Mouse (Mus musculus): ENCODE results near the gene Nus1.

Nus1 gene

GRCm38 (mm10) chr10:52417998-52418860, 882 bp downstream of the Nus1 start:
- no peak for DNase-seq (ENCODE audit: low spot score)

DNA sequence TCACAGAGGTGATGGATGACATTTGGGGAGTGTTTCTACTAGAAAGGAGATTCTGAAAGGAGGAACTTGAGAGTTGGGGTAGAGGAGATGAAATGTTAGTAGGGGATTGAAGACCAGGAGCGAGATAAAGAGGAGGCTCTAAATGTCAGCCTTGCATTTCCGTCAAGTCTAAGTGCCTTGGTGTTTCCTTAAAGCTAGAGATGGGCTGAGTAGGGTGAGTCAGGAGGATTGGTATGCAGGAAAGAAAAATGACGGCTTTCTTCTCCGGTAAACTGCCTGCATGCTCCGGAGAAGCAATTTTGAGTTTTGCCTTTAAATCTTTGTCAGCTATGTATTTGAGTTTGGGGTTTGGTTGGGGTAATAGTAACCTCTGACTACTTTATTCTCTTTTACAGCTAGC, 1.6 kb downstream of the Nus1 start:
- no peak for DNase-seq (ENCODE audit: low spot score)

- peak; percentile 37 for DNase-seq (ENCODE audit: low spot score)
Measured at GRCm38 (mm10) chr10:52419402-52419801, 2.1 kb downstream of the Nus1 start.

DNA sequence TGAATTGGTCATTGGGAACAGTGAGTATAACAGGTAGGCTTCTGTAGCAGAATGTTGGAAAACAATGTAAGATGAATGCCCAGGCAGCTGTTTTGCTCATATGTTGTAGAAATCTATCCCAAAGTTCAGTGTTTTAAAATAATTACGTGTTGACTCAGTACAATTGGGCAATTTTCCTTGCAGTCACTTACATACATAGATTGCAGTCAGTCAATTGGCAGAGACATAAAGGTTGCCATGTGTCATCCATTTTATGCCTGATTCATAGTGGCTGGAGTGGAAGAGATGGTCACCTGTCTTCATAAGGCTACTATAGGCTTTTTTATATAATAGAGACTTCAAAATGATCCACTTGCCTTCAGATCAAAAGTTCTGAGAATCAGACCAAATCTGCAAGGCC, 3.2 kb downstream of the Nus1 start:
- DNase-seq (ENCODE audit: low spot score), result no peak

DNA sequence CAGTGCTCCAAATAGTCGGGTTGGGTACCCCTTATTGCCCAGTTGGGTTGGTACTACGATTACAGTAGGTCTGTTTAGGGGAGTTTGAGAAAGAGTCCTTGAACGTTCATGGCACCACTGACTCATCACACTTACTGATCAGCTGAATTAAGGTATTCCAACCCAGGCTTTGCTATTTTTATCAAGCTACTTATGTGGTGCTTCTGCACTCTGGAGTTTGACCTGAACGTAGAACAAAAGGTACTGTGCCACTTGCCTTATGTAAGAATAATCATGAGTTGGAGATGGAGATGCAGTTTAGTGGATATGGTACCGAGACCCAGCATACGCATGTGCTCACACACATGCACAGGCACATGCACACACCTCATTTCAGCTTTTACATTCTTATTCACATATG, 4.4 kb downstream of the Nus1 start:
- DNase-seq (ENCODE audit: low spot score), result no peak

DNA sequence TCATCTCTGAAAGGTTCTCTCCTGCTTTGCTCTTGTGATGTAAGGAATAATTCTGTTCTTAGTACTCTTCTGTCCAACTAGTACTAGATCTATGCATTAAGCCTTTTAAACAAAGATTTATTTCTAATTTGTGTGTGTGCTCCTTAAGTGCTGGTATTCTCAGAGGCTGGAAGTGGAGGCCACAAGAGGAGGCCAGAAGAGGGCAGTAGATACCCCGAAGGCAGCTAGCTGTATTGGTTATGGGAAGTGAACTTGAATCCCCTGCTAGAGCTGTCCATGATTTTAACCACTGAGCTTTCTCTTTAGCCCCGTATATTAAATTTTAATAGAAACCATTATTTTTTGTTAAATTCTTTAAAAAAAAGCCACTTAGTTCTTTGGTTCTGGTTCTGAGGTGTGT, 5.8 kb downstream of the Nus1 start:
- no peak for DNase-seq (ENCODE audit: low spot score)

GRCm38 (mm10) chr10:52426314-52426980, 9.1 kb downstream of the Nus1 start:
- DNase-seq (ENCODE audit: low spot score), result no peak

DNA sequence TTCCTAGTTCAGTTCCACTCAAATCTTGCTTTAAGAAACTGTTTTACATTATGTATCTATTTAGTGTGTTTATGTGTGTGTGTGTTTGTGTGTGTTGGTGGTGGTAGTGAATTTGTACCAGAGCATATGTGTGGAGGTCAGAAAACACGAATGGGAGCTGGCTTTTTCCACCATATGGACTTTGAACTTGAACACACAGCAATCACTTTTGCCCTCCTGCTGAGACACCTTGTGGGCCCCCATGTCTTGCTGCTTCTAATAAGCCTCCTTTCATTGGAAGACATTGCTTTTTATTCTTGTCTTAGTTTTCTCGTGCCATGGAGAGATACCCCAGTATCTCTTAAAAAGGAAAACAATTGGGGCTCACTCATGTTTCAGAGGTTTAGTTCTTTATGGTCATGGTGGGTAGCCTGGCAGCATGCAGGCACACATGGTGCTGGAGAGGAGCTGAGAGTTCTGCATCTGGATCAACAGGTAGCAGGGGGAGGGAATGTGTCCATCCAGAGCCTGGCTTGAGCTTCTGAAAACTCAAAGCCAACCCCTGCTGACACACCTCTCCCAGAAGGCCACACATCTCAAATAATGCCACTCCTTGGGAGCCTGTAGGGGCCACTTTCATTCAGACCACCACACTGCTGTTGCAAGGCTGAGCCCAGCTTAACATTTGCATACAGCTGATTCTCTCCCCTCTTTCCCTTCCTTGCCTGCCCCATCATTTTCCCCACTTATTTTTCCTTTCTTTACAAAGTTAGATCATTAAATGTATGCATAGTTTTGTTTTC, 10.5 kb downstream of the Nus1 start:
- DNase-seq (ENCODE audit: low spot score), result no peak

GRCm38 (mm10) chr10:52430953-52431352, 13.6 kb downstream of the Nus1 start:
- DNase-seq (ENCODE audit: low spot score), result no peak

- DNase-seq (ENCODE audit: low spot score), result no peak
Measured at GRCm38 (mm10) chr10:52434836-52435235, 17.5 kb downstream of the Nus1 start.

DNA sequence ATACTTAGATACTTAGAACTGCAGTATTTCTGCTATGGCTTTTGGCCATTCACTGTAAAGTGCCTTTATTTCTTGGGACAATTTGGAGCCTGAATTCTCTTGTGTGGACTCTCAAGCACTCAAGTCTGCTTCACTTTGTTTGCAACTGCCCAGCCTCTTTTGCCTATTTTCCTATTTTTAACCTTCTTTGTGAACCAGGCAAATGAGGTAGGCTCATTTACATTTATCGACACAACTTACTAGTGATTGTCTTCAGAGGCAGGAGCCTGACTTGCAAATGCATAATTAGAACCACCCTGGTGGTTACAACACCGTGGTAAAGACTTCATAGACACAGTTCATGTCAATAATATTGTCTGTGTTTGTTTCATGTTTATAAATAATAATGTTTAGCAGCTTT, 43.3 kb downstream of the Nus1 start:
- no peak for DNase-seq (ENCODE audit: low spot score)

DNA sequence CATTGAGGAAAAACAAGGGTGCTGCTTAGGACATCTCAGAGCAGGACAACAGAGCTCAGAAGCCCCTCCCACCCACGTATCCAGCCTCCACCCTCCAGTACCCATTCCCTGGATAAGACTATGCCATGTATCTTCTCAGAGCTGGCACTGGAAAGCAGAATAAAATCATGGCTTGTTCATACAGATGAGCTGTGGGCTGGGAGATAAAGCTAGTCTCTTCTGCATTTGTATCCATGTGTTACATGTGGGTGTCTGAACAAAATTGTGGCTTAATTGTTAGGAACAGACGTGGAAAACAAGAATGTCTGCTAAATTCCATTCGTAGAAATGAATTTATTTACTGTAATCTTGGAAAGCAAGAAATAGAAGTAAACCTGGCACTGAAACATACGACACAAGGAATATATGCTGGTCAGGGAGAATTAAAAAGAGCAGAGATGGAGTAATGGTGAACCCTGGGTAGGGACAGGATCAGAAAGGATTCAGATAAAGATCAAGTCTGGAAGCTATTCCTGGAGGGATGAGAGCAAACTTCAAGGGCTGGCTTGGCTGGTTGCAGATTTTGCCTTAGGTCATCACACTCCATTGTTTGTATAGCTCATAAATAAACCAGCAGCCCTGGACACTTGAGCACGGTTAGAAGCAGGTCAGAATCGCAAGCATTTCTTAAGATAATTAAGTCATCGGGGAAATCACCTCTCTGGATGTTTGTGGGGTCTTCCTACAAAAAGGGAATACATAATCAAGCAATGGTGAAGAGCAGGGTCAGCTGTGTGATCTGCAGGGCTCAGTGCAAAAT, 46.8 kb downstream of the Nus1 start:
- no peak for DNase-seq (ENCODE audit: low spot score)

GRCm38 (mm10) chr10:52471520-52471919, 54.2 kb downstream of the Nus1 start:
- no peak for DNase-seq (ENCODE audit: low spot score)

Measured in lung, postnatal 25 days (tissue).